Mouse (Mus musculus) midbrain, embryonic 10.5 days (tissue): ENCODE measurements around the gene Baz2b. TPM values are rescaled to one million over a fixed set of nuclear protein-coding genes. Genes with fewer than 3 reads are reported as not detected.

Experiments
- DNase-seq: peaks from one replicate; pipeline ENCODE4 v3.0.0-alpha.2; 2017; ENCODE audit warnings: low spot score
- H3K27ac ChIP-seq: fragments of 300-500 bp; sonication (generic); replicated peaks from 2 replicates; pipeline ENCODE4 v1.5.1; 2016; ENCODE audit warnings: mild to moderate bottlenecking
- H3K27me3 ChIP-seq: fragments of 300-500 bp; sonication (generic); 2 replicates; pipeline ENCODE4 v1.6.1; 2016; ENCODE audit warnings: low read depth, mild to moderate bottlenecking; ENCODE audit not compliant: poor library complexity, severe bottlenecking
- H3K36me3 ChIP-seq: fragments of 300-500 bp; sonication (generic); 2 replicates; pipeline ENCODE4 v1.6.1; 2016; ENCODE audit warnings: mild to moderate bottlenecking, moderate library complexity
- H3K4me1 ChIP-seq: fragments of 300-500 bp; sonication (generic); 2 replicates; pipeline ENCODE4 v1.6.1; 2016
- H3K4me3 ChIP-seq: fragments of 300-500 bp; sonication (generic); 2 replicates; pipeline ENCODE4 v1.5.1; 2016; ENCODE audit warnings: mild to moderate bottlenecking, moderate library complexity
- H3K9me3 ChIP-seq: fragments of 300-500 bp; sonication (generic); replicated peaks from 2 replicates; pipeline ENCODE4 v1.6.1; 2016; ENCODE audit warnings: mild to moderate bottlenecking
- WGBS: fragments of 180-500 bp; shearing (Covaris S2); methylation state at CpG from one replicate; pipeline ENCODE4 v1.1.7; 2016; 5-methylcytosine and 5-hydroxymethylcytosine counted together
- polyA plus RNA-seq: library from polyadenylated mRNA; unstranded; fragments of >200 nt; fragmentation: Nextera tagmentation; extraction: Ambion mirVana; gene quantifications from 2 replicates; pipeline ENCODE4 v1.2.1, GENCODE M21; 2016

The Baz2b gene
- polyA plus RNA-seq, 1 experiment from 2014 or later, result 59.7 TPM

- H3K27ac ChIP-seq, result no peak overlapping the region
- WGBS, result 94% methylated on average over 4 of the region's 4 CpGs
- H3K4me3 ChIP-seq, result no peak overlapping the region
- no peaks in the 10 kb centered on the region for H3K9me3 ChIP-seq
- peaks cover 5% of the 10 kb centered on the region; the same call in 1 of the 2 replicates for H3K36me3 ChIP-seq
- no peak for DNase-seq
- H3K4me1 ChIP-seq, result peaks cover 19% of the 10 kb centered on the region
- no peaks in the 10 kb centered on the region for H3K27me3 ChIP-seq
Measured at GRCm38 (mm10) chr2:60049889-60050288, 159.8 kb downstream of the Baz2b start.

GRCm38 (mm10) chr2:60049351-60049750 is 160.3 kb downstream of the Baz2b start:
- 94% methylated on average over 9 of the region's 9 CpGs for WGBS
- DNase-seq, result no peak
- no peaks in the 10 kb centered on the region for H3K27me3 ChIP-seq
- H3K27ac ChIP-seq, result no peak overlapping the region
- peaks cover 14% of the 10 kb centered on the region for H3K4me1 ChIP-seq
- H3K36me3 ChIP-seq, result peaks cover 8% of the 10 kb centered on the region; the same call in 1 of the 2 replicates
- no peaks in the 10 kb centered on the region for H3K9me3 ChIP-seq
- H3K4me3 ChIP-seq, result no peak overlapping the region

GRCm38 (mm10) chr2:60045995-60046394 is 163.6 kb downstream of the Baz2b start:
- H3K4me3 ChIP-seq, result no peak overlapping the region
- no peaks in the 10 kb centered on the region for H3K27me3 ChIP-seq
- DNase-seq, result no peak
- 67% methylated on average over 1 of the region's 1 CpGs for WGBS
- H3K4me1 ChIP-seq, result peaks cover 3% of the 10 kb centered on the region; the same call in 1 of the 2 replicates
- peaks cover 8% of the 10 kb centered on the region; the same call in 1 of the 2 replicates for H3K36me3 ChIP-seq
- no peak overlapping the region for H3K27ac ChIP-seq
- H3K9me3 ChIP-seq, result no peaks in the 10 kb centered on the region

- peaks cover 3% of the 10 kb centered on the region; the same call in 1 of the 2 replicates for H3K4me1 ChIP-seq
- no peaks in the 10 kb centered on the region for H3K27me3 ChIP-seq
- peaks cover 8% of the 10 kb centered on the region; the same call in 1 of the 2 replicates for H3K36me3 ChIP-seq
- H3K4me3 ChIP-seq, result no peak overlapping the region
- no peaks in the 10 kb centered on the region for H3K9me3 ChIP-seq
- H3K27ac ChIP-seq, result no peak overlapping the region
- DNase-seq, result no peak
Measured at GRCm38 (mm10) chr2:60044988-60045387, 164.7 kb downstream of the Baz2b start.

- WGBS, result 75% methylated on average over 2 of the region's 2 CpGs
Measured at GRCm38 (mm10) chr2:60044540-60044939, 165.1 kb downstream of the Baz2b start.

GRCm38 (mm10) chr2:60042699-60043098 is 166.9 kb downstream of the Baz2b start:
- Histone ChIP-seq H3K4me1 (peaks cover 11% of the 10 kb centered on the region; the same call in 1 of the 2 replicates), H3K4me3 (no peak overlapping the region), H3K27me3 (no peaks in the 10 kb centered on the region), H3K27ac (no peak overlapping the region), H3K9me3 (no peaks in the 10 kb centered on the region), H3K36me3 (peaks cover 6% of the 10 kb centered on the region; the same call in 1 of the 2 replicates)
- 84% methylated on average over 12 of the region's 12 CpGs for WGBS
- no peak for DNase-seq

More at GRCm38 (mm10) chr2:60044540-60044939, 165.1 kb downstream of the Baz2b start:
- no peaks in the 10 kb centered on the region for H3K27me3 ChIP-seq
- H3K4me1 ChIP-seq, result peaks cover 3% of the 10 kb centered on the region; the same call in 1 of the 2 replicates
- H3K9me3 ChIP-seq, result no peaks in the 10 kb centered on the region
- H3K36me3 ChIP-seq, result peaks cover 8% of the 10 kb centered on the region; the same call in 1 of the 2 replicates
- H3K4me3 ChIP-seq, result no peak overlapping the region
- H3K27ac ChIP-seq, result no peak overlapping the region
- no peak for DNase-seq

- Histone ChIP-seq H3K4me1 (peaks cover 21% of the 10 kb centered on the region), H3K36me3 (peaks cover 6% of the 10 kb centered on the region; the same call in 1 of the 2 replicates), H3K27me3 (no peaks in the 10 kb centered on the region), H3K4me3 (no peak overlapping the region), H3K9me3 (no peaks in the 10 kb centered on the region), H3K27ac (no peak overlapping the region)
- 93% methylated on average over 4 of the region's 4 CpGs for WGBS
- no peak for DNase-seq
Measured at GRCm38 (mm10) chr2:60041485-60042274, 168.0 kb downstream of the Baz2b start.

GRCm38 (mm10) chr2:60040162-60040561 is 169.5 kb downstream of the Baz2b start:
- H3K27me3 ChIP-seq, result no peaks in the 10 kb centered on the region
- no peak for DNase-seq
- WGBS, result 90% methylated on average over 3 of the region's 3 CpGs
- peaks cover 26% of the 10 kb centered on the region for H3K4me1 ChIP-seq
- no peak overlapping the region for H3K4me3 ChIP-seq
- no peak overlapping the region for H3K27ac ChIP-seq
- H3K9me3 ChIP-seq, result no peaks in the 10 kb centered on the region
- peaks cover 6% of the 10 kb centered on the region; the same call in 1 of the 2 replicates for H3K36me3 ChIP-seq

- Histone ChIP-seq H3K9me3 (no peaks in the 10 kb centered on the region), H3K4me1 (peaks cover 23% of the 10 kb centered on the region), H3K27ac (peak overlapping the region; percentile 59), H3K4me3 (peak overlapping the region; percentile 44), H3K36me3 (0 out of 2 replicates have a peak, but pooled peaks cover 2% of the 10 kb centered on the region), H3K27me3 (no peaks in the 10 kb centered on the region)
- WGBS, result 8% methylated on average over 19 of the region's 19 CpGs
- peak; percentile 38 for DNase-seq
Measured at GRCm38 (mm10) chr2:60037011-60037551, 172.6 kb downstream of the Baz2b start.

GRCm38 (mm10) chr2:60036361-60036760 is 173.3 kb downstream of the Baz2b start:
- 0 out of 2 replicates have a peak, but pooled peaks cover 2% of the 10 kb centered on the region for H3K36me3 ChIP-seq
- no peaks in the 10 kb centered on the region for H3K27me3 ChIP-seq
- DNase-seq, result no peak
- no peaks in the 10 kb centered on the region for H3K9me3 ChIP-seq
- H3K27ac ChIP-seq, result no peak overlapping the region
- peaks cover 23% of the 10 kb centered on the region for H3K4me1 ChIP-seq
- 65% methylated on average over 3 of the region's 3 CpGs for WGBS
- H3K4me3 ChIP-seq, result no peak overlapping the region

GRCm38 (mm10) chr2:60030991-60031390 is 178.6 kb downstream of the Baz2b start:
- WGBS, result 92% methylated on average over 3 of the region's 3 CpGs
- DNase-seq, result no peak
- Histone ChIP-seq H3K4me3 (no peak overlapping the region), H3K36me3 (peaks cover 8% of the 10 kb centered on the region; the same call in 1 of the 2 replicates), H3K4me1 (peaks cover 6% of the 10 kb centered on the region), H3K27ac (no peak overlapping the region), H3K27me3 (no peaks in the 10 kb centered on the region), H3K9me3 (no peaks in the 10 kb centered on the region)

GRCm38 (mm10) chr2:60029020-60029419 is 180.6 kb downstream of the Baz2b start:
- peaks cover 6% of the 10 kb centered on the region for H3K4me1 ChIP-seq
- WGBS, result 86% methylated on average over 5 of the region's 5 CpGs
- no peak overlapping the region for H3K27ac ChIP-seq
- no peaks in the 10 kb centered on the region for H3K9me3 ChIP-seq
- DNase-seq, result no peak
- no peaks in the 10 kb centered on the region for H3K27me3 ChIP-seq
- H3K4me3 ChIP-seq, result no peak overlapping the region
- peaks cover 8% of the 10 kb centered on the region; the same call in 1 of the 2 replicates for H3K36me3 ChIP-seq

- no peaks in the 10 kb centered on the region for H3K9me3 ChIP-seq
- H3K4me3 ChIP-seq, result no peak overlapping the region
- peaks cover 8% of the 10 kb centered on the region for H3K4me1 ChIP-seq
- DNase-seq, result no peak
- H3K36me3 ChIP-seq, result peaks cover 6% of the 10 kb centered on the region; the same call in 1 of the 2 replicates
- 97% methylated on average over 5 of the region's 5 CpGs for WGBS
- H3K27me3 ChIP-seq, result no peaks in the 10 kb centered on the region
- no peak overlapping the region for H3K27ac ChIP-seq
Measured at GRCm38 (mm10) chr2:60027166-60027565, 182.5 kb downstream of the Baz2b start.
